9 mouse cellular contexts compared by ENCODE assay signal in the genomic region with DNA sequence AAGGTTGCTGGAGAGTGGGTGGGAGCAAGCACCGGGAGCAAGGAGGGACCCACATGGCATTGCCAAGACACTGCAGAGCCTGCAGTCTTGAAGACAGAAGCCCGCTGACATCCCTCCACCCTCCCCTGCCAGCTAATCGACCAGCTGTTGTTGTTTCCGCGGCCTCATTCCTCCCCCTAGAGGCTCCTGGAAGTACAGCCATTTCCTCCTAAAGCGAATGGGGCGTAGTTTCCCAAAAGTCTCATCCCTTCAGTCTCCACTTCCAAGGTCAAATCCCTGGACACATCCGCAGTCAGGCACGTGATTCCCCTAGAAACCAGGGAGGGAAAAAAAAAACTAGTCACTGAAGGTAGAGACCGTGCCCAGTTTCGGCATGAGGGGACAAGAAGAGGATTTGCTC. TPM values are rescaled to one million over a fixed set of nuclear protein-coding genes. Genes with fewer than 3 reads are reported as not detected.
A peak's percentile ranks its signal among the peaks of the same experiment; 100 is the strongest.
DNase-seq lines count a peak whose midpoint lies in the region; ATAC-seq and TF ChIP-seq lines count a peak whose summit lies in the region.
"Had no signal": no experiment of that assay in that cellular context is flagged by ENCODE, and none has a peak within 500 bp of the region (broad histone marks: within the 10 kb centered on the region; RNA-seq: fewer than 3 reads in every experiment).

No protein-coding gene starts in this region.

- WGBS in bone marrow, adult 2 months, result 7% methylated on average over 11 of the region's 11 CpGs
- WGBS in heart, embryonic 13.5 days, result 4% methylated on average over 11 of the region's 11 CpGs
- WGBS in kidney, embryonic 16.5 days, result 6% methylated on average over 11 of the region's 11 CpGs
- WGBS in liver, embryonic 13.5 days (ENCODE audit: insufficient replicate concordance), result 7% methylated on average over 11 of the region's 11 CpGs
- WGBS in neural tube, embryonic 12.5 days, result 8% methylated on average over 11 of the region's 11 CpGs
- 9% methylated on average over 11 of the region's 11 CpGs for WGBS in thymus, adult 2 months

- no peaks in the 10 kb centered on the region for H3K9me3 ChIP-seq in heart, embryonic 13.5 days
- H3K9me3 ChIP-seq in kidney, embryonic 16.5 days (ENCODE audit: low read length), result no peaks in the 10 kb centered on the region
- H3K9me3 ChIP-seq in liver, embryonic 13.5 days (replicated peaks), result no peaks in the 10 kb centered on the region
- H3K9me3 ChIP-seq in neural tube, embryonic 12.5 days, result no peaks in the 10 kb centered on the region

- no peaks in the 10 kb centered on the region; the same call in 1 of the 2 replicates for H3K27me3 ChIP-seq in heart, embryonic 13.5 days (replicated peaks)
- no peaks in the 10 kb centered on the region for H3K27me3 ChIP-seq in kidney, embryonic 16.5 days (ENCODE audit: insufficient read depth, low read length)
- H3K27me3 ChIP-seq in liver, embryonic 13.5 days, result 0 out of 2 replicates have a peak, but pooled peaks cover 2% of the 10 kb centered on the region
- no peaks in the 10 kb centered on the region for H3K27me3 ChIP-seq in neural tube, embryonic 12.5 days (replicated peaks)
- H3K27me3 ChIP-seq in thymus, adult 2 months (ENCODE audit: control insufficient read depth, insufficient read depth, low read length), result no peaks in the 10 kb centered on the region

- H3K27ac ChIP-seq in bone marrow, adult 2 months (ENCODE audit: control insufficient read depth, insufficient read depth, low read depth, low read length, poor library complexity), result no peak overlapping the region
- no peak overlapping the region for H3K27ac ChIP-seq in heart, embryonic 13.5 days (replicated peaks)
- no peak overlapping the region for H3K27ac ChIP-seq in kidney, embryonic 16.5 days (ENCODE audit: low read length)
- H3K27ac ChIP-seq in liver, embryonic 13.5 days, result no peak overlapping the region
- no peak overlapping the region for H3K27ac ChIP-seq in neural tube, embryonic 12.5 days
- H3K27ac ChIP-seq in thymus, adult 2 months (ENCODE audit: control insufficient read depth, insufficient read depth, low read length), result no peak overlapping the region

- no peaks in the 10 kb centered on the region for H3K4me1 ChIP-seq in bone marrow, adult 2 months (ENCODE audit: control insufficient read depth, insufficient read depth, low read length)
- peaks cover 17% of the 10 kb centered on the region for H3K4me1 ChIP-seq in heart, embryonic 13.5 days
- no peaks in the 10 kb centered on the region for H3K4me1 ChIP-seq in kidney, embryonic 16.5 days (ENCODE audit: insufficient read depth, low read length)
- H3K4me1 ChIP-seq in liver, embryonic 13.5 days (replicated peaks), result peaks cover 17% of the 10 kb centered on the region
- H3K4me1 ChIP-seq in neural tube, embryonic 12.5 days, result peaks cover 4% of the 10 kb centered on the region; the same call in 1 of the 2 replicates
- peaks cover 4% of the 10 kb centered on the region; the same call in 1 of the 2 replicates for H3K4me1 ChIP-seq in thymus, adult 2 months (replicated peaks; ENCODE audit: control insufficient read depth, insufficient read depth, low read length)

- H3K36me3 ChIP-seq in heart, embryonic 13.5 days, result peaks cover 14% of the 10 kb centered on the region
- H3K36me3 ChIP-seq in kidney, embryonic 16.5 days (ENCODE audit: insufficient read depth, low read length), result no peaks in the 10 kb centered on the region; the same call in 1 of the 2 replicates
- peaks cover 30% of the 10 kb centered on the region for H3K36me3 ChIP-seq in liver, embryonic 13.5 days
- H3K36me3 ChIP-seq in neural tube, embryonic 12.5 days, result peaks cover 3% of the 10 kb centered on the region; the same call in 1 of the 2 replicates
- H3K36me3 ChIP-seq in thymus, adult 2 months (ENCODE audit: control insufficient read depth, insufficient read depth, low read length), result no peaks in the 10 kb centered on the region

- TF ChIP-seq CTCF in bone marrow, adult 2 months (IDR thresholded peaks at IDR 0.05; ENCODE audit: control insufficient read depth, insufficient read depth, low read length), result peak; percentile 62
- TF ChIP-seq CTCF in thymus, adult 2 months (IDR thresholded peaks at IDR 0.05; ENCODE audit: borderline replicate concordance, control insufficient read depth, extremely low read depth, insufficient read depth, low read length, poor library complexity), result peak; percentile 64; the same call in 1 of the 2 replicates

- 0 out of 2 replicates have a peak overlapping the region, but pooled peaks have one; percentile 37 for H3K9ac ChIP-seq in heart, embryonic 13.5 days
- H3K9ac ChIP-seq in kidney, embryonic 16.5 days (replicated peaks; ENCODE audit: low read length), result no peak overlapping the region
- H3K9ac ChIP-seq in liver, embryonic 13.5 days, result no peak overlapping the region
- H3K9ac ChIP-seq in neural tube, embryonic 12.5 days, result no peak overlapping the region

- DNase-seq in CD4-positive, CD25-positive, alpha-beta regulatory T cell, adult 2 months (ENCODE audit: low read depth, low spot score), result peak; percentile 72
- peak; percentile 37 for DNase-seq in liver, embryonic 13.5 days
- DNase-seq in thymus, adult 2 months, result peak; percentile 64

- peak overlapping the region; percentile 9; the same call in 1 of the 2 replicates for H3K4me2 ChIP-seq in heart, embryonic 13.5 days
- H3K4me2 ChIP-seq in kidney, embryonic 16.5 days (replicated peaks; ENCODE audit: low read depth, low read length), result no peak overlapping the region
- no peak overlapping the region for H3K4me2 ChIP-seq in liver, embryonic 13.5 days
- H3K4me2 ChIP-seq in neural tube, embryonic 12.5 days (replicated peaks), result 0 out of 2 replicates have a peak overlapping the region, but pooled peaks have one; percentile 17

- no peak for TF ChIP-seq POLR2A in bone marrow, adult 2 months (IDR thresholded peaks at IDR 0.05; ENCODE audit: borderline replicate concordance, control insufficient read depth, low read depth, low read length)
- TF ChIP-seq POLR2A in thymus, adult 2 months (IDR thresholded peaks at IDR 0.05; ENCODE audit: control insufficient read depth, extremely low read depth, insufficient read depth, low read length, poor library complexity), result no peak

- peak; percentile 66 for ATAC-seq in erythroblast, adult 5-6 weeks (replicated peaks; ENCODE audit: low FRiP score, poor library complexity, severe bottlenecking)
- ATAC-seq in heart, embryonic 13.5 days (ENCODE audit: extremely low read depth, insufficient number of reproducible peaks, low FRiP score, low TSS enrichment), result no peak
- ATAC-seq in kidney, embryonic 16.5 days (ENCODE audit: low FRiP score, low TSS enrichment), result peak; percentile 32; the same call in 1 of the 2 replicates
- no peak for ATAC-seq in liver, embryonic 13.5 days (ENCODE audit: low read depth)
- 0 out of 2 replicates have a peak, but pooled peaks have one; percentile 56 for ATAC-seq in neural tube, embryonic 12.5 days (ENCODE audit: low FRiP score, low read depth)

- H3K4me3 ChIP-seq in bone marrow, adult 2 months (replicated peaks; ENCODE audit: control insufficient read depth, low read depth, low read length), result no peak overlapping the region
- no peak overlapping the region for H3K4me3 ChIP-seq in heart, embryonic 13.5 days
- H3K4me3 ChIP-seq in kidney, embryonic 16.5 days (ENCODE audit: low read length), result no peak overlapping the region
- no peak overlapping the region for H3K4me3 ChIP-seq in liver, embryonic 13.5 days (replicated peaks)
- H3K4me3 ChIP-seq in neural tube, embryonic 12.5 days, result no peak overlapping the region
- no peak overlapping the region for H3K4me3 ChIP-seq in thymus, adult 2 months (ENCODE audit: control insufficient read depth, insufficient read depth, low read length)
- H3K4me3 ChIP-seq: erythroblast, embryonic 14.5 days had no signal

RNA-seq across cellular contexts. Expression of gene Asb16, which starts 1.1 kb away (rescaled TPM):
- 0.52 TPM in 1 of 2 replicates, not detected in the other for polyA plus RNA-seq in bone marrow, adult 2 months (2011; ENCODE audit: insufficient read depth, insufficient read length, low replicate concordance, missing spikeins)
- not detected in 2 replicates for total RNA-seq in erythroblast, adult 5-6 weeks (2015; ENCODE audit: low replicate concordance)
- not detected in 2 replicates for total RNA-seq in erythroblast, adult 5-6 weeks (2017; ENCODE audit: low replicate concordance)
- 0.09 TPM in 1 of 2 replicates, not detected in the other for polyA plus RNA-seq in heart, embryonic 13.5 days (2015; fragmentation: Nextera tagmentation; extraction: Ambion mirVana)
- polyA plus RNA-seq in kidney, embryonic 16.5 days (2015; fragmentation: Nextera tagmentation; extraction: Ambion mirVana), result not detected in 2 replicates
- 0.06 and 0.08 TPM in 2 replicates for polyA plus RNA-seq in liver, embryonic 13.5 days (2015; fragmentation: Nextera tagmentation; extraction: Ambion mirVana)
- not detected in 2 replicates for polyA plus RNA-seq in neural tube, embryonic 12.5 days (2016; fragmentation: Nextera tagmentation; extraction: Ambion mirVana)
- 0.12 and 0.27 TPM in 2 replicates for polyA plus RNA-seq in thymus, adult 2 months (2012; rRNA removed)

RNA-seq across cellular contexts. Expression of gene Tmub2, which starts 17.3 kb away (rescaled TPM):
- polyA plus RNA-seq in bone marrow, adult 2 months (2011; ENCODE audit: insufficient read depth, insufficient read length, low replicate concordance, missing spikeins), result 20.4 and 36.9 TPM in 2 replicates
- total RNA-seq in erythroblast, adult 5-6 weeks (2015; ENCODE audit: low replicate concordance), result 15.9 and 17.1 TPM in 2 replicates
- total RNA-seq in erythroblast, adult 5-6 weeks (2017; ENCODE audit: low replicate concordance), result 17.0 and 28.0 TPM in 2 replicates
- polyA plus RNA-seq in heart, embryonic 13.5 days (2015; fragmentation: Nextera tagmentation; extraction: Ambion mirVana), result 36.8 and 41.2 TPM in 2 replicates
- polyA plus RNA-seq in kidney, embryonic 16.5 days (2015; fragmentation: Nextera tagmentation; extraction: Ambion mirVana), result 64.4 and 66.7 TPM in 2 replicates
- 22.8 and 24.9 TPM in 2 replicates for polyA plus RNA-seq in liver, embryonic 13.5 days (2015; fragmentation: Nextera tagmentation; extraction: Ambion mirVana)
- 71.3 and 75.6 TPM in 2 replicates for polyA plus RNA-seq in neural tube, embryonic 12.5 days (2016; fragmentation: Nextera tagmentation; extraction: Ambion mirVana)
- polyA plus RNA-seq in thymus, adult 2 months (2012; rRNA removed), result 74.1 and 74.2 TPM in 2 replicates

RNA-seq across cellular contexts. Expression of gene BC030867, which starts 18.8 kb away (rescaled TPM):
- polyA plus RNA-seq in bone marrow, adult 2 months (2011; ENCODE audit: insufficient read depth, insufficient read length, low replicate concordance, missing spikeins), result 18.5 and 39.2 TPM in 2 replicates
- 3.8 and 5.0 TPM in 2 replicates for total RNA-seq in erythroblast, adult 5-6 weeks (2015; ENCODE audit: low replicate concordance)
- 4.1 and 7.2 TPM in 2 replicates for total RNA-seq in erythroblast, adult 5-6 weeks (2017; ENCODE audit: low replicate concordance)
- 12.3 and 13.5 TPM in 2 replicates for polyA plus RNA-seq in heart, embryonic 13.5 days (2015; fragmentation: Nextera tagmentation; extraction: Ambion mirVana)
- polyA plus RNA-seq in kidney, embryonic 16.5 days (2015; fragmentation: Nextera tagmentation; extraction: Ambion mirVana), result 21.2 and 24.6 TPM in 2 replicates
- 14.6 and 16.4 TPM in 2 replicates for polyA plus RNA-seq in liver, embryonic 13.5 days (2015; fragmentation: Nextera tagmentation; extraction: Ambion mirVana)
- 10.0 and 11.6 TPM in 2 replicates for polyA plus RNA-seq in neural tube, embryonic 12.5 days (2016; fragmentation: Nextera tagmentation; extraction: Ambion mirVana)
- polyA plus RNA-seq in thymus, adult 2 months (2012; rRNA removed), result 13.0 and 17.7 TPM in 2 replicates

RNA-seq across cellular contexts. Expression of gene Atxn7l3, which starts 29.0 kb away (rescaled TPM):
- 18.3 and 30.4 TPM in 2 replicates for polyA plus RNA-seq in bone marrow, adult 2 months (2011; ENCODE audit: insufficient read depth, insufficient read length, low replicate concordance, missing spikeins)
- total RNA-seq in erythroblast, adult 5-6 weeks (2015; ENCODE audit: low replicate concordance), result 6.3 and 10.4 TPM in 2 replicates
- total RNA-seq in erythroblast, adult 5-6 weeks (2017; ENCODE audit: low replicate concordance), result 5.7 and 9.3 TPM in 2 replicates
- polyA plus RNA-seq in heart, embryonic 13.5 days (2015; fragmentation: Nextera tagmentation; extraction: Ambion mirVana), result 8.5 and 9.2 TPM in 2 replicates
- polyA plus RNA-seq in kidney, embryonic 16.5 days (2015; fragmentation: Nextera tagmentation; extraction: Ambion mirVana), result 12.4 and 13.3 TPM in 2 replicates
- 4.6 and 4.9 TPM in 2 replicates for polyA plus RNA-seq in liver, embryonic 13.5 days (2015; fragmentation: Nextera tagmentation; extraction: Ambion mirVana)
- polyA plus RNA-seq in neural tube, embryonic 12.5 days (2016; fragmentation: Nextera tagmentation; extraction: Ambion mirVana), result 27.5 and 27.6 TPM in 2 replicates
- polyA plus RNA-seq in thymus, adult 2 months (2012; rRNA removed), result 89.9 TPM in 2 replicates

RNA-seq across cellular contexts. Expression of gene Hdac5, which starts 37.5 kb away (rescaled TPM):
- polyA plus RNA-seq in bone marrow, adult 2 months (2011; ENCODE audit: insufficient read depth, insufficient read length, low replicate concordance, missing spikeins), result 45.9 and 89.1 TPM in 2 replicates
- total RNA-seq in erythroblast, adult 5-6 weeks (2015; ENCODE audit: low replicate concordance), result 3.7 and 10.2 TPM in 2 replicates
- total RNA-seq in erythroblast, adult 5-6 weeks (2017; ENCODE audit: low replicate concordance), result 13.3 and 17.3 TPM in 2 replicates
- polyA plus RNA-seq in heart, embryonic 13.5 days (2015; fragmentation: Nextera tagmentation; extraction: Ambion mirVana), result 82.9 and 89.4 TPM in 2 replicates
- 51.5 and 59.8 TPM in 2 replicates for polyA plus RNA-seq in kidney, embryonic 16.5 days (2015; fragmentation: Nextera tagmentation; extraction: Ambion mirVana)
- polyA plus RNA-seq in liver, embryonic 13.5 days (2015; fragmentation: Nextera tagmentation; extraction: Ambion mirVana), result 12.8 and 12.9 TPM in 2 replicates
- 104 and 106 TPM in 2 replicates for polyA plus RNA-seq in neural tube, embryonic 12.5 days (2016; fragmentation: Nextera tagmentation; extraction: Ambion mirVana)
- 76.8 and 81.7 TPM in 2 replicates for polyA plus RNA-seq in thymus, adult 2 months (2012; rRNA removed)

Comparison
In these comparisons a context has a peak if more than half of its experiments do, and no peak if none do; other contexts are left out.
1. ATAC-seq: peak in erythroblast, adult 5-6 weeks (single experiment), kidney, embryonic 16.5 days (single experiment) and neural tube, embryonic 12.5 days (single experiment); none in heart, embryonic 13.5 days (single experiment) and liver, embryonic 13.5 days (single experiment).
2. H3K4me2 ChIP-seq: peak in heart, embryonic 13.5 days (single experiment) and neural tube, embryonic 12.5 days (single experiment); none in kidney, embryonic 16.5 days (single experiment) and liver, embryonic 13.5 days (single experiment).
3. Peak in every context shown above with its lines, with median percentiles within 50 percentile points of each other: DNase-seq.